Mouse (Mus musculus) erythroblast, embryonic 14.5 days (primary cell): ENCODE results near the gene Ptgis. TPM values are rescaled to one million over a fixed set of nuclear protein-coding genes. Genes with fewer than 3 reads are reported as not detected.

Experiments
- H3K27me3 ChIP-seq: 2 replicates; pipeline ENCODE4 v1.6.1; 2012; ENCODE audit warnings: inconsistent platforms; ENCODE audit not compliant: control insufficient read depth
- H3K36me3 ChIP-seq: 2 replicates; pipeline ENCODE4 v1.6.1; 2012; ENCODE audit warnings: mild to moderate bottlenecking, inconsistent platforms; ENCODE audit not compliant: control insufficient read depth
- H3K4me1 ChIP-seq: 2 replicates; pipeline ENCODE4 v1.6.1; 2012; ENCODE audit warnings: inconsistent platforms; ENCODE audit not compliant: control insufficient read depth
- H3K4me3 ChIP-seq: replicated peaks from 2 replicates; pipeline ENCODE3; 2012; ENCODE audit warnings: moderate library complexity, mild to moderate bottlenecking, inconsistent platforms
- H3K9me3 ChIP-seq: 2 replicates; pipeline ENCODE4 v1.6.1; 2012; ENCODE audit warnings: low read length, inconsistent platforms, mixed read lengths; ENCODE audit not compliant: control insufficient read depth
- GATA1 ChIP-seq: IDR thresholded peaks from 2 replicates; pipeline ENCODE4 v1.6.1; 2012; ENCODE audit warnings: low read length, inconsistent platforms, mixed read lengths
- TAL1 ChIP-seq: IDR thresholded peaks from 3 replicates; pipeline ENCODE4 v1.6.1; 2012; ENCODE audit warnings: low read length, inconsistent platforms, mixed read lengths
- polyA plus RNA-seq: library from polyadenylated mRNA; stranded (reverse); fragments of >175 nt; gene quantifications from 2 replicates; pipeline ENCODE4 v1.2.3, GENCODE M21; 2012

Gene Ptgis
- polyA plus RNA-seq, 1 experiment, result not detected

- H3K4me1 ChIP-seq, result no peaks in the 10 kb centered on the region
- no peak overlapping the region for H3K4me3 ChIP-seq
- no peaks in the 10 kb centered on the region for H3K9me3 ChIP-seq
- H3K27me3 ChIP-seq, result no peaks in the 10 kb centered on the region
- no peaks in the 10 kb centered on the region for H3K36me3 ChIP-seq
- no peak for TF ChIP-seq GATA1
- TF ChIP-seq TAL1, result no peak
These were observed 63.2 kb downstream of the Ptgis start for GRCm38 (mm10) chr2:167177231-167177641.

DNA sequence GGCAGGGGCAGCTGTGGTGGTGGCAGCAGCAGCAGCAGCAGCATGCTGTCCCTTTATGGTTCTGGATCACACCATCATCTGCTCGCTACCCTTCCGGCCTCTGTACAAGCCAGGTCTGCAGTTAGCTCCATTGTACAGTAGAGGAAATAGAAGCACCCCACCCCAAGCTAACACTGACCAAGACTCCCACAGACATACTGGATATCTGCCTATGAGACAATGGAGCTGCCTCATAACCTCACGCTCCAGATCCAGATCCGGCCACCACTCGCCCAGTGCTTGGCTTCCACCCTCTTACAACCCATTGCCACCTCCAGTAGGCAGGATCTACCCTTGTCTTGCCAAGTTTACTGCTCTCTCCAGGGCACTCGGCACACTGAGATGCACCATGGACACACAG, 65.1 kb downstream of the Ptgis start:
- Histone ChIP-seq H3K36me3 (no peaks in the 10 kb centered on the region), H3K9me3 (no peaks in the 10 kb centered on the region), H3K4me1 (no peaks in the 10 kb centered on the region), H3K27me3 (no peaks in the 10 kb centered on the region), H3K4me3 (no peak overlapping the region)
- TF ChIP-seq TAL1 (no peak), GATA1 (no peak)

DNA sequence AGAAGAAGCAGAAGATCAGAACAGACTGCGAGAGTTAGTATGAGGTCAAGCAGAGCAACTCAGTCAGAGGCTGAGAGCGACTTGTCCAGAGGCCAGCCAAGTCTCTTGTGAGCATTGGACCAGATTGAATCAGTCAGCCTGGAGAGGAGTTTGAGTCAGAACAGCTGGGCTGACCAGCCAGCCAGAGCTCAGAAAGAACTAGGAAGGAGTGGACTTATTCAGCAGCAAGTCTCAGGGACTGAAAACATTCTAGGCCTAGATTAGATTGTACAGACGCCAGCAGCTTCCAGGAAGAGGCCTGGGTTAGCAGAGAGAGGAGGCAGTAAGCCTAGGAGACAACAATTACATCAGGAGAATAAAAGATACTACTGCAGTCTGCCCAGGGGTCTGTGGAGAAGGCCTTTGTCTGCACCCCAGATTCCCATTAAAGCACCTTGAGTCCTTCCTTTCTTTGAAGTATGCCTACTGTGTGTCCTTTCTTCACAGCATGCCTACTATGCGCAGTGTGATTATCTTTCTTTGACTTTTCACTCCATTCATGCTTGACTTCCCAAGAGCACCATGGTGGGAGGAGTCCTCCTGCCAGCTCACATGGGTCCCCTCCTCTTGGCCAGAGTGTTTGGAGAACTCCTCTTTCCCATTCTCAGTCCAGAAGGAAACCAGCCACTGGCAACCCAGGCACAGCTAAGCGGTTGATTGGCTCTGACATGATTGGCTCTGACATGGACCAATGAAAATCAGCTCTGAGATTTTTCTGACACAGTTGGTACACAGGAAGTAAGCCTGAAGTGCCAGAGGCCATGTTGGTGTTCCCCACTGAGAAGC, 67.1 kb downstream of the Ptgis start:
- TF ChIP-seq GATA1 (no peak), TAL1 (no peak)
- H3K36me3 ChIP-seq, result no peaks in the 10 kb centered on the region
- H3K4me3 ChIP-seq, result no peak overlapping the region
- H3K4me1 ChIP-seq, result no peaks in the 10 kb centered on the region
- H3K9me3 ChIP-seq, result no peaks in the 10 kb centered on the region
- no peaks in the 10 kb centered on the region for H3K27me3 ChIP-seq

- Histone ChIP-seq H3K4me1 (no peaks in the 10 kb centered on the region), H3K27me3 (no peaks in the 10 kb centered on the region), H3K9me3 (no peaks in the 10 kb centered on the region), H3K36me3 (no peaks in the 10 kb centered on the region), H3K4me3 (no peak overlapping the region)
- TF ChIP-seq TAL1, result no peak
- no peak for TF ChIP-seq GATA1
These were observed 72.7 kb downstream of the Ptgis start for GRCm38 (mm10) chr2:167167515-167168212.

DNA sequence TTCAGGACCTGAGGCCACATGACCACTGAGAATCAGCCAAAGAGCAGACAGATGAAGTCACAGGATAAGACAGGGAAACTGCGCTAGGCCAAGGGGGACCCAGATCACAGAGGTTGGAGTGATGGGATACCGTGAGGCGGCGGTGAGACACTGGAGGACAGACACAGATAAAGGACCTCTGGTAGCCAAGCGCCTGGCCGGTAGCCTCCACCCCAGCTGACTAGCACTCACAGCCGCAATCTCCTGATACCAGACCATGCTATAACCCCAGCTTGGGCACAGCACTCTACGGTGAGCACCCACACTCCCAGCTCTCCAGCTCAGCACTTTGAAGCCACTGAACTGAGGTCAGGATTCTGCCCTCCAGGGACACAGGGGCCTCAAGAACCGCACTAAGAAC, 76.8 kb downstream of the Ptgis start:
- Histone ChIP-seq H3K27me3 (no peaks in the 10 kb centered on the region), H3K36me3 (no peaks in the 10 kb centered on the region), H3K4me3 (no peak overlapping the region), H3K4me1 (no peaks in the 10 kb centered on the region), H3K9me3 (no peaks in the 10 kb centered on the region)
- TF ChIP-seq GATA1 (no peak), TAL1 (no peak)

DNA sequence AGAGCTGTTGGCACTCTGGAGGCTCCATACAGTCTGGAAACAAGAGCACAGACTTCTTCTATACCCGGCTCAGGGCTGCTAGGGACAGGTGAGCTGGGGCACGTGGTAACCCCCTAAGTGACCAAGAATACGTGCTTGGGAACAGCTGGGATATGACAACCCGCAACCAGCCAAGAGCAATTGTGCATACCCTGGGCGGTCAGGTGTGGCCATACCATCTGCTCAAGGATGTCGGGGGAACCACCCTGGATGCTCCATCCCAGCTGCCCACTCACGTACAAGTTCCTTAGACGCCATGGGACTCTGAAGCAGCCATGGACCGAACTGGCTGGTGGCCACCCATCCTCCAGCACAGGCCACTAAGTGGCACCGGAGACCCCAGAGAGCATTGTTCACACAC, 77.3 kb downstream of the Ptgis start:
- no peaks in the 10 kb centered on the region for H3K27me3 ChIP-seq
- no peaks in the 10 kb centered on the region for H3K36me3 ChIP-seq
- H3K9me3 ChIP-seq, result no peaks in the 10 kb centered on the region
- no peak for TF ChIP-seq GATA1
- no peak for TF ChIP-seq TAL1
- H3K4me1 ChIP-seq, result no peaks in the 10 kb centered on the region
- no peak overlapping the region for H3K4me3 ChIP-seq

- Histone ChIP-seq H3K4me1 (no peaks in the 10 kb centered on the region), H3K4me3 (no peak overlapping the region), H3K36me3 (no peaks in the 10 kb centered on the region), H3K9me3 (no peaks in the 10 kb centered on the region), H3K27me3 (no peaks in the 10 kb centered on the region)
- TF ChIP-seq GATA1 (no peak), TAL1 (no peak)
These were observed 77.8 kb downstream of the Ptgis start for GRCm38 (mm10) chr2:167162516-167163021.

DNA sequence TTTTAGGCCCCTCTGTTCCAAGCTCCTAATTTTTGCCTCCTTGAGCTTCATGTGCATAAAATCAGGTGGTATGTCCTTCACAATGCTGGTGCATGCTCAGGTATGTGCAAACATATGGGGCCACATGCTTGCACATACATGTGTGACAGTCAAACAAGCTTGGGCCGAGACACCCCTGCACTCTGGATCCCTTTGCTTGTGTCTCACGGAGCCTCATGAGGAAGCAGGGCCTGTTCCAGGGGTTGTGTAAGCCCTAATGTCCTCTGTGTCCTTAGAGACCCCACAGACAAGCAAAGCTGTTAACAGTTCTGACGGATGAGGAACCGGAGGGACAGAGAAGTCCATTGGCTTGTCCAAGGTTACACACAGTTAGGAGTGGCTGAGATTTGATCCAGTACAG, 80.7 kb downstream of the Ptgis start:
- H3K4me1 ChIP-seq, result no peaks in the 10 kb centered on the region
- H3K36me3 ChIP-seq, result no peaks in the 10 kb centered on the region
- H3K4me3 ChIP-seq, result no peak overlapping the region
- H3K9me3 ChIP-seq, result no peaks in the 10 kb centered on the region
- peaks cover 6% of the 10 kb centered on the region for H3K27me3 ChIP-seq
- TF ChIP-seq GATA1 (no peak), TAL1 (no peak)

GRCm38 (mm10) chr2:167158780-167159179, 81.6 kb downstream of the Ptgis start:
- TF ChIP-seq TAL1, result no peak
- TF ChIP-seq GATA1, result no peak
- peaks cover 6% of the 10 kb centered on the region for H3K27me3 ChIP-seq

More at GRCm38 (mm10) chr2:167158780-167159179, 81.6 kb downstream of the Ptgis start:
- Histone ChIP-seq H3K4me1 (peaks cover 3% of the 10 kb centered on the region), H3K4me3 (no peak overlapping the region), H3K9me3 (no peaks in the 10 kb centered on the region), H3K36me3 (no peaks in the 10 kb centered on the region)
